Mouse (Mus musculus) testis, adult 2 months (tissue): ENCODE results near the gene Bhlha9.

Experiments used
- CTCF ChIP-seq: fragments of 200-500 bp; IDR thresholded peaks from 2 replicates; pipeline ENCODE4 v1.5.1; 2012; ENCODE audit warnings: low read depth, mild to moderate bottlenecking, inconsistent platforms, low read length, moderate library complexity; ENCODE audit not compliant: control insufficient read depth, insufficient read depth, insufficient replicate concordance
- POLR2A ChIP-seq: fragments of 200-500 bp; IDR thresholded peaks from 2 replicates; pipeline ENCODE4 v1.6.1; 2012; ENCODE audit warnings: low read depth, mild to moderate bottlenecking, inconsistent platforms, low read length, moderate library complexity; ENCODE audit not compliant: control insufficient read depth

DNA sequence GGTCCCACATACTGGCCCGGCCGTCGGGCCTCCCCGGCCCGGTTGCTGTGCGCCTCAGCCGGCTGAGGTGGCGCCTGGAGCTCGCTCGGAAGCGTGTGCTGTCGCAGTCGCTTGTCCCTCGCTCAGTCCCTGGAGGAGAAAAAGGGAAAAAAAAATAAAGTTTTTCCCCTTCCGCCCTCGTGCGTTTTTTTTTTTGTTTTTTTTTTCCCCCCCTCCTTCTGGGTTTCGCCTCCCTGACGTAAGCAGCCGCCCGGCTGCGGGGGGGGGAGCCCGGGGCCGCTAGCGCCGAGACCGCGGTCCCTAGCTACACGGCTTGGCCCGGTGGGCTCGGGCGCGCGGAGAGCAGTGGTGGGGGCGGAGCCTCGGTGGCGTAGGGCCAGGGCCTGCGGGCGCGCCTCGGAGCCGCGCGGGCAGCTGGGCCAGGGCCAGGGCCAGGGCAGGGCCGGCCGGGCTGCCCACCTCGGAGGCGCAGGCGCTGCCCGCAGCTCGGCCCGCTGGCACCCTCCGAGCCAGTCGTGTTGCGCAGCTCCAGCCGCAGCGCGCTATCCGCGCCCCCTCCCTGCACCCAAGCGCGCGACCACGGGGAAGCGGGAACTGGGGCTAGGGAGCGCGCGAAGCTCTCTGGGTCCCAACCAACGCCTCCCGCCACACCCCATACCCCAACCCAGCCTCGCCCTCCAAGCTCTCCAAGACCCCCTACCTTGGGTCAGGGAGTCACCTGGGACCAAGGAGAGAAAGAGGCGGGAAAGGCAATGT is 48.9 kb upstream of the Bhlha9 start:
- TF ChIP-seq CTCF, result no peak
- no peak for TF ChIP-seq POLR2A
